Mouse (Mus musculus) spleen, adult 2 months (tissue): ENCODE data around the gene Ppp2r5a. TPM values are rescaled to one million over a fixed set of nuclear protein-coding genes. Genes with fewer than 3 reads are reported as not detected.

Source experiments
- DNase-seq, 2 experiments: peaks; one replicate each; pipeline versions ENCODE4 v3.0.0 to v3.0.0-alpha.2; 2012 to 2021; ENCODE audit warnings: low spot score in 2 of 2, low read depth in 1 of 2
- H3K27ac ChIP-seq: fragments of 200-500 bp; 2 replicates; pipeline ENCODE4 v1.5.1; 2012; ENCODE audit warnings: low read length, inconsistent platforms; ENCODE audit not compliant: insufficient read depth
- H3K27me3 ChIP-seq: fragments of 200-500 bp; 2 replicates; pipeline ENCODE4 v1.6.1; 2012; ENCODE audit warnings: mild to moderate bottlenecking, moderate library complexity, low read length, inconsistent platforms; ENCODE audit not compliant: control insufficient read depth, insufficient read depth
- H3K36me3 ChIP-seq: fragments of 200-500 bp; 2 replicates; pipeline ENCODE4 v1.6.1; 2012; ENCODE audit warnings: mild to moderate bottlenecking, low read length, inconsistent platforms; ENCODE audit not compliant: control insufficient read depth, insufficient read depth
- H3K4me1 ChIP-seq: fragments of 200-500 bp; 2 replicates; pipeline ENCODE4 v1.6.1; 2011; ENCODE audit warnings: inconsistent platforms; ENCODE audit not compliant: control insufficient read depth, insufficient read depth, insufficient read length
- H3K4me3 ChIP-seq: fragments of 200-500 bp; 2 replicates; pipeline ENCODE4 v1.5.1; 2011; ENCODE audit warnings: mild to moderate bottlenecking, inconsistent platforms; ENCODE audit not compliant: insufficient read depth, insufficient read length; ENCODE audit errors: extremely low read depth
- CTCF ChIP-seq: fragments of 200-500 bp; IDR thresholded peaks from 2 replicates; pipeline ENCODE4 v1.5.1; 2011; ENCODE audit warnings: mild to moderate bottlenecking, inconsistent platforms; ENCODE audit not compliant: insufficient read depth, insufficient read length, insufficient replicate concordance; ENCODE audit errors: extremely low read depth
- POLR2A ChIP-seq: fragments of 200-500 bp; IDR thresholded peaks from 2 replicates; pipeline ENCODE4 v1.6.1; 2011; ENCODE audit warnings: low read depth, low read length, inconsistent platforms
- WGBS: fragments of 180-500 bp; shearing (Covaris S2); methylation state at CpG from one replicate; pipeline ENCODE4 v1.1.7; 2018; 5-methylcytosine and 5-hydroxymethylcytosine counted together
- polyA plus RNA-seq: library from polyadenylated mRNA; depleted of rRNA; stranded (reverse); fragments of >200 nt; gene quantifications from 2 replicates; pipeline ENCODE4 v1.2.3, GENCODE M21; 2012

Ppp2r5a gene
- polyA plus RNA-seq, 1 experiment: 49.2 TPM

DNA sequence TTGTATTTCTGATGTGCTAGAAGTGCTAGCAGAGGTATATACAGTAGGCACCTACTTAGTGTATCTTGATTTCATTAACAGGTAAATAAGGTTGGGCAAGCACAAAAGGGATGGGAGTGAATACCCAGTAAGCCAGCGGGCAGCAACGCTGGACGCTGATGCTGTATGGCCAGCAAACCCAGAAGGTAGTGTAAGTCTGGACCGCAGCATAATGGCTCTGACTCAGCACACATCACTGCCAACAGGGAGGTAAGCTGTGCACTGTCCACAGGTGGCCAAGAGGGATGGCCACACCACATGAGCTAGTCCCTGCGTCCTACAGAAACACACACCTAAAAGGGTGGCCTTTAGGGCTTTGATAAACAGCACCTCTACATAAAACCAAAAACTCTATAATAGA, 52.7 kb downstream of the Ppp2r5a start:
- no peak for DNase-seq
- Histone ChIP-seq H3K4me1 (no peaks in the 10 kb centered on the region), H3K27me3 (no peaks in the 10 kb centered on the region), H3K4me3 (no peak overlapping the region), H3K36me3 (peaks cover 50% of the 10 kb centered on the region), H3K27ac (no peak overlapping the region)
- TF ChIP-seq POLR2A (no peak), CTCF (no peak)
- over 99% methylated on average over 5 of the region's 5 CpGs for WGBS

DNA sequence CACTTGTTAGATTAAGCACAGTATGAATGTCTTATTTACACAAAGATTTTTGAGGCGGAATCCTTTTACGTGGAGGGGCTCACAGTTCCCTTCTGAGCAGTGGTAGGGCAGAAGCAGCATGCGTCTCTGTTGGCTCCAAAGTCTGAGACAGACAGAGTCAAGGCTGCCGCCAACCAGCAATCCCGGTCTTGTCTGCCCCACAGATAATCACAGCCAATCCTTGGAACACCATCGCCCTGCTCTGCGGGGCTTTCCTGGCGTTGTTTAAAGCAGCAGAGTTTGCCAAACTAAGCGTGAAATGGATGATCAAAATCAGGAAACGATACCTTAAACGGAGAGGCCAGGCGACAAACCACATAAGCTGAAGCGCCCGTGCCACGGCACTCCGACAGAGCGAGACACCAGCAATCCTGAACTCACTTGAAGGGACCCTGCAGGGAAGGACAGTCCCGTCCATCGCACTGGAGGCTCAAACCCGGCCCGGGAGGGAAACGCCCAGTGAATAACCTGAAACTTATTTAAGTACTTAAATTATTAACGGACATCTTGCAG, 53.5 kb downstream of the Ppp2r5a start:
- DNase-seq: no peak
- H3K4me3 ChIP-seq: no peak overlapping the region
- H3K27ac ChIP-seq: no peak overlapping the region
- H3K4me1 ChIP-seq: no peaks in the 10 kb centered on the region
- TF ChIP-seq POLR2A: no peak
- TF ChIP-seq CTCF: no peak
- H3K27me3 ChIP-seq: no peaks in the 10 kb centered on the region
- peaks cover 53% of the 10 kb centered on the region for H3K36me3 ChIP-seq
- 90% methylated on average over 23 of the region's 23 CpGs for WGBS

DNA sequence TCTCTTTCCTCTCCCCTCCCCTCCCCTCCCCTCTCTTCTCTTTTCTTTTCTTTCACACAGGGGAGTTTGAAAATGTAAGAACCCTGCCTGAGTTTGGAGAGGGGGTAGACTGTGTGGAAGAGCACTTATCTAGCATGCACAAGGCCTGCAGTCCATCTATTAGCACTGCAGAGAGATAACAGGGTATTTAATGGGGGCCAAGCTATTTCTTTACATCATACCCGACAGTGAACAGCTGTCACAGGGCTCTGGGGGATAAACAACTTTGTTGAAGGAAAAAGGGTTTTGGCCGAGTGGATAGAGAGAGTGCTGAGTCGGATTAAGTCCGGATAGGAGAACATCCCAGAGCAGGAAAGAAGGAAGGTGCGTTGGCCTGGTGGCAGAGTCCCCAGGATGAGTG, 54.1 kb downstream of the Ppp2r5a start:
- peaks cover 49% of the 10 kb centered on the region for H3K36me3 ChIP-seq
- no peak overlapping the region for H3K27ac ChIP-seq
- no peak overlapping the region for H3K4me3 ChIP-seq
- TF ChIP-seq CTCF: no peak
- no peak for TF ChIP-seq POLR2A
- WGBS: 83% methylated on average over 5 of the region's 5 CpGs
- DNase-seq: no peak
- H3K4me1 ChIP-seq: no peaks in the 10 kb centered on the region
- no peaks in the 10 kb centered on the region for H3K27me3 ChIP-seq

DNA sequence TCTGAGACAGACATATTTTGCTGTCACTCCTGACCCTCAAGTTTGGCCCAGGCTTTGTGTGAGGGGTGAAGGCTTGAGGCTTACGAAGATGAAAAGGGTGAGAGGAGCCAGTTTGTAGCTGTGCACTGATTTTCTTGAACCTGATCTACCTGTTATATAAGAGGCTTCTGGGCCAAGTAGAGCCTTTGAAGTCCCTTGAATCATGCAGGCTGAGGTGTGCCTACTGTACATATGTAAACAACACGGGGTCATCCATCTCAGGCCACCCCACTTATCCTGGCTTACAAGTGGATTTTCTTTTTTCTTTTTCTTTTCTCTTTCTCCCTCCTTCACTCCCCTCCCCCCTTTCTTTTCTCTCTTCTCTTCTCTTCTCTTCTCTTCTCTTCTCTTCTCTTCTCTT, 54.5 kb downstream of the Ppp2r5a start:
- peaks cover 46% of the 10 kb centered on the region for H3K36me3 ChIP-seq
- no peak for DNase-seq
- no peak overlapping the region for H3K27ac ChIP-seq
- H3K27me3 ChIP-seq: no peaks in the 10 kb centered on the region
- TF ChIP-seq POLR2A (no peak), CTCF (no peak)
- no peak overlapping the region for H3K4me3 ChIP-seq
- WGBS: 91% methylated on average over 2 of the region's 2 CpGs
- H3K4me1 ChIP-seq: no peaks in the 10 kb centered on the region

DNA sequence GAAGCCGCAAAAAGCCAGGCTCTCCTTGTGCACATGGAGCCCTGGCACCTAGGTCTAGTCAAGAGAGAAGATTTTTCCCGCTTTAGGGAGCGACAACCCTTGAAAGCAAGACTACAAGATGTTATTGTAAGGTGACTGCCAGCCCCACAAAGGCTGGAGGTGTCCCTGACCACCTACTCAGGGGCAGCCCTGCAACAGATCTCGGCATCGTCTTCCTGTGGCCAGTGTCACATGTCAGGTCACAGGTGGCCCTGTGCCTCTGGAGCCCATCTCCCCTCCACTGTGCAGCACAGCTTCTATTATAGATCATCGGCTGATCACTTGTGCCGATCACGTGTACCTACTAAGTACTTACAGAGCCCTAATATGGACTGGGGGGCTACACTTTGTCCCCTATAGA, 55.5 kb downstream of the Ppp2r5a start:
- Histone ChIP-seq H3K36me3 (peaks cover 45% of the 10 kb centered on the region), H3K4me3 (no peak overlapping the region), H3K27ac (no peak overlapping the region), H3K4me1 (no peaks in the 10 kb centered on the region), H3K27me3 (no peaks in the 10 kb centered on the region)
- DNase-seq: no peak
- no peak for TF ChIP-seq POLR2A
- TF ChIP-seq CTCF: no peak
- 95% methylated on average over 8 of the region's 8 CpGs for WGBS

DNA sequence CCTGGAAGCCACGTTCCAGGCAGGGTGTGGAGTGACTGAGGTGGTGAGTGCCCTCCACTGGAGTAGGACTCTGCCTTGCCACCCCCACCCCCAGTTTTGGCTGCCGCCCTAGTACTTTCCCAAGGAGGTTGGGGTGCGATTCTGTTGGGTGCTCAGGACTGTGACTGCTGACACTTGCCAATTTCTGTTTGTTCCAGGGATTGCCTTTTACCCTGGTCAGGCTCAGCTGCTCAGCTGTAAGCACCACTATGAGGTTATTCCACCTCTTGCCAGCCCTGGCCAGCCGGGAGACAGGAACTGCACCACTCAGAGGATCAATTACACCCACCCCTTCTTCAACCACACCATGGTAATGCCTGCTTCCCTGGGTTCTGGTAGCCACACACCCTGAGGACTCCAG, 62.5 kb downstream of the Ppp2r5a start:
- H3K36me3 ChIP-seq: peaks cover 46% of the 10 kb centered on the region
- 93% methylated on average over 4 of the region's 4 CpGs for WGBS
- no peaks in the 10 kb centered on the region for H3K4me1 ChIP-seq
- DNase-seq: no peak
- no peak overlapping the region for H3K27ac ChIP-seq
- TF ChIP-seq CTCF (no peak), POLR2A (no peak)
- H3K4me3 ChIP-seq: no peak overlapping the region
- no peaks in the 10 kb centered on the region for H3K27me3 ChIP-seq

DNA sequence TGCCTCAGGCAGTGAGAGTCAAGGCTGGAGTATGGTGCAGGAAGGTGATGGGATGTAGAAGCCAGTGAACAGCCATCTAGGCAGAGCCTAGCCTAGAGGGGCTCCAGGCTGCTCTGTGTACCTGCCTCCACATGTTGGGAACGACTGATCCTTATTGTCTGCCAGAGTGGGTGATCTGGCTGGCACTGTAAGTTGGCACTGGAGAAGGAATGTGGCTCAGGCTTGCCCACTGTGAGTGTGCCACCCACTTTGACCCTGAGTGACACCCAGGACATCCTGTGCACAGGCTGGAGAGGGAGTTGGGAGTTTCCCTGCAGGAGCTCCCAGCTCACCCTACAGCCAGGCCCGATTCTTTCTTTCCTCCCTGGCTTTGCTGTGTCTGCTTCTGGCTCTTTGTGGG, 63.2 kb downstream of the Ppp2r5a start:
- DNase-seq: no peak
- TF ChIP-seq POLR2A (no peak), CTCF (no peak)
- peaks cover 43% of the 10 kb centered on the region for H3K36me3 ChIP-seq

More for the DNA sequence above, 63.2 kb downstream of the Ppp2r5a start:
- no peak overlapping the region for H3K4me3 ChIP-seq
- H3K4me1 ChIP-seq: no peaks in the 10 kb centered on the region
- no peak overlapping the region for H3K27ac ChIP-seq
- no peaks in the 10 kb centered on the region for H3K27me3 ChIP-seq
- WGBS: 92% methylated on average over 2 of the region's 2 CpGs
